ENCODE assay signal across 9 mouse cellular contexts in the genomic region with DNA sequence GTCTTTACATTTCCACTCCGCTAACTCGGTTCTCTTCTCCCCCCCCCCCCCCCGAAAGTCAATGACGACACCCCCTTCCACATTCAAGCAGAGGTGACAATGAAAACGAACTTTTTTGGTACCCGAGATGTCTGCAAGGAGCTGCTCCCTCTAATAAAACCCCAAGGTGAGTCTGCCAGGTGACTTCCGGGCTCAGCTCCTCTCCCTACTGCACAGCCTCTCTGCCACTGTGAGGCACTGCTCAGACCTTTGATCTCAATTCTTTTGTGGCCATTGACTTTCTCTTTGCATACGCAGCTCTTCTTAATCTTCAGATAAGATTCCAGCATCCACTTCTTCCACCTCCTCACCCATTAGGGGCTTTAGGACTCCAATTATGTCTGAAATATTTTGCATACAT. TPM values are rescaled to one million over a fixed set of nuclear protein-coding genes. Genes with fewer than 3 reads are reported as not detected.
DNase-seq lines count a peak whose midpoint lies in the region; ATAC-seq and TF ChIP-seq lines count a peak whose summit lies in the region.
"Had no signal": no experiment of that assay in that cellular context is flagged by ENCODE, and none has a peak within 500 bp of the region (broad histone marks: within the 10 kb centered on the region; RNA-seq: fewer than 3 reads in every experiment).

No protein-coding gene starts in this region.

- H3K36me3 ChIP-seq in liver, adult 2 months (ENCODE audit: control insufficient read depth, insufficient read depth, low read length): peaks cover 13% of the 10 kb centered on the region
- no peaks in the 10 kb centered on the region for H3K36me3 ChIP-seq in forebrain, embryonic 11.5 days (ENCODE audit: control insufficient read depth, insufficient read depth, low read length)
- H3K36me3 ChIP-seq in limb, embryonic 13.5 days: peaks cover 34% of the 10 kb centered on the region
- peaks cover 13% of the 10 kb centered on the region for H3K36me3 ChIP-seq in small intestine, adult 2 months (ENCODE audit: control insufficient read depth, insufficient read depth, low read length)

- no peak overlapping the region; the same call in 1 of the 2 replicates for H3K9ac ChIP-seq in liver, adult 2 months (ENCODE audit: low read depth, low read length)
- no peak overlapping the region for H3K9ac ChIP-seq in forebrain, embryonic 11.5 days (ENCODE audit: low read length)
- H3K9ac ChIP-seq in limb, embryonic 13.5 days: peak overlapping the region; percentile 87

- ATAC-seq in forebrain, embryonic 11.5 days (replicated peaks; ENCODE audit: low FRiP score): no peak
- ATAC-seq in limb, embryonic 13.5 days (ENCODE audit: low FRiP score, low read depth): no peak
- no peak for ATAC-seq in frontal cortex, adult (ENCODE audit: low TSS enrichment)

- TF ChIP-seq CTCF in liver, adult 2 months (IDR thresholded peaks at IDR 0.05; ENCODE audit: low read depth, low read length): no peak
- no peak for TF ChIP-seq CTCF in small intestine, adult 2 months (IDR thresholded peaks at IDR 0.05; ENCODE audit: extremely low read depth, insufficient read length, insufficient replicate concordance, low read depth, low read length)

- no peak for TF ChIP-seq POLR2A in liver, adult 2 months (IDR thresholded peaks at IDR 0.05; ENCODE audit: extremely low read depth, insufficient read depth, low read length)
- TF ChIP-seq POLR2A in small intestine, adult 2 months (IDR thresholded peaks at IDR 0.05; ENCODE audit: low read depth, low read length): peak; percentile 38; the same call in 1 of the 2 replicates

- 33% methylated on average over 8 of the region's 8 CpGs for WGBS in liver, adult 2 months
- WGBS in forebrain, embryonic 11.5 days: 74% methylated on average over 8 of the region's 8 CpGs
- 67% methylated on average over 8 of the region's 8 CpGs for WGBS in limb, embryonic 13.5 days
- 25% methylated on average over 8 of the region's 8 CpGs for WGBS in small intestine, adult 2 months

- no peaks in the 10 kb centered on the region for H3K79me2 ChIP-seq in liver, adult 2 months (ENCODE audit: control insufficient read depth, insufficient read depth, low read length)

- H3K4me3 ChIP-seq in liver, adult 2 months (ENCODE audit: insufficient read depth, low read depth, low read length): 0 out of 2 replicates have a peak overlapping the region, but pooled peaks have one; percentile 10
- H3K4me3 ChIP-seq in forebrain, embryonic 11.5 days (ENCODE audit: low read depth, low read length): peak overlapping the region; percentile 56
- peak overlapping the region; percentile 77 for H3K4me3 ChIP-seq in limb, embryonic 13.5 days
- H3K4me3 ChIP-seq in small intestine, adult 2 months (ENCODE audit: low read depth, low read length): peak overlapping the region; percentile 34; the same call in 1 of the 2 replicates

- H3K4me2 ChIP-seq in forebrain, embryonic 11.5 days (ENCODE audit: low read depth, low read length, severe bottlenecking): peak overlapping the region; percentile 85; the same call in 1 of the 2 replicates
- peak overlapping the region; percentile 87 for H3K4me2 ChIP-seq in limb, embryonic 13.5 days (replicated peaks)

- peak; percentile 45 for DNase-seq in liver, adult 2 months (ENCODE audit: extremely low read depth, low read depth, low spot score)
- no peak for DNase-seq in liver
- no peak for DNase-seq in forebrain, embryonic 11.5 days (ENCODE audit: low spot score)
- DNase-seq in kidney, adult 8-10 months: no peak
- DNase-seq in cerebellum, postnatal 14 days: no peak

- H3K27me3 ChIP-seq in liver, adult 2 months (ENCODE audit: control insufficient read depth, insufficient read depth, low read length): no peaks in the 10 kb centered on the region
- no peaks in the 10 kb centered on the region for H3K27me3 ChIP-seq in forebrain, embryonic 11.5 days (ENCODE audit: control insufficient read depth, insufficient read depth, low read length)
- no peaks in the 10 kb centered on the region for H3K27me3 ChIP-seq in limb, embryonic 13.5 days
- no peaks in the 10 kb centered on the region for H3K27me3 ChIP-seq in small intestine, adult 2 months (ENCODE audit: control insufficient read depth, insufficient read depth, low read length)

- H3K9me3 ChIP-seq in forebrain, embryonic 11.5 days (ENCODE audit: control insufficient read depth, low read length): no peaks in the 10 kb centered on the region
- H3K9me3 ChIP-seq in limb, embryonic 13.5 days: no peaks in the 10 kb centered on the region

- H3K27ac ChIP-seq in liver, adult 2 months (replicated peaks; ENCODE audit: insufficient read depth, low read depth, low read length): no peak overlapping the region
- no peak overlapping the region for H3K27ac ChIP-seq in forebrain, embryonic 11.5 days (ENCODE audit: low read depth, low read length)
- no peak overlapping the region for H3K27ac ChIP-seq in limb, embryonic 13.5 days
- H3K27ac ChIP-seq in small intestine, adult 2 months (ENCODE audit: insufficient read depth, low read depth, low read length): peak overlapping the region; percentile 24

- H3K4me1 ChIP-seq in liver, adult 2 months (ENCODE audit: control insufficient read depth, insufficient read depth, low read length): peaks cover 25% of the 10 kb centered on the region
- no peaks in the 10 kb centered on the region for H3K4me1 ChIP-seq in forebrain, embryonic 11.5 days (replicated peaks; ENCODE audit: control insufficient read depth, insufficient read depth, low read length)
- H3K4me1 ChIP-seq in limb, embryonic 13.5 days: peaks cover 24% of the 10 kb centered on the region
- H3K4me1 ChIP-seq in small intestine, adult 2 months (ENCODE audit: control insufficient read depth, insufficient read depth, insufficient read length, low read length): peaks cover 9% of the 10 kb centered on the region; the same call in 1 of the 2 replicates

RNA-seq across cellular contexts. Expression of gene Cbr1, which starts 3.1 kb away (rescaled TPM):
- total RNA-seq in liver, adult 2 months (2014; rRNA removed): 125 and 126 TPM in 2 replicates
- 194 and 308 TPM in 2 replicates for polyA plus RNA-seq in liver, adult 2 months (2012; rRNA removed)
- polyA plus RNA-seq in forebrain, embryonic 11.5 days (2014; fragmentation: Nextera tagmentation; extraction: Ambion mirVana): 90.6 and 92.5 TPM in 2 replicates
- polyA plus RNA-seq in limb, embryonic 13.5 days (2015; fragmentation: Nextera tagmentation; extraction: Ambion mirVana): 124 TPM in 2 replicates
- 352 and 389 TPM in 2 replicates for polyA plus RNA-seq in small intestine, adult 2 months (2012; rRNA removed)

RNA-seq across cellular contexts. Expression of gene Setd4, which starts 4.9 kb away (rescaled TPM):
- total RNA-seq in liver, adult 2 months (2014; rRNA removed): 9.7 and 10.1 TPM in 2 replicates
- 7.9 and 10.4 TPM in 2 replicates for polyA plus RNA-seq in liver, adult 2 months (2012; rRNA removed)
- polyA plus RNA-seq in forebrain, embryonic 11.5 days (2014; fragmentation: Nextera tagmentation; extraction: Ambion mirVana): 12.0 and 15.9 TPM in 2 replicates
- polyA plus RNA-seq in limb, embryonic 13.5 days (2015; fragmentation: Nextera tagmentation; extraction: Ambion mirVana): 14.2 and 18.6 TPM in 2 replicates
- 2.4 TPM in 2 replicates for polyA plus RNA-seq in small intestine, adult 2 months (2012; rRNA removed)

RNA-seq across cellular contexts. Expression of gene Gm5678, which starts 19.2 kb away (rescaled TPM):
- not detected in 2 replicates for total RNA-seq in liver, adult 2 months (2014; rRNA removed)
- polyA plus RNA-seq in liver, adult 2 months (2012; rRNA removed): not detected in 2 replicates
- not detected in 2 replicates for polyA plus RNA-seq in forebrain, embryonic 11.5 days (2014; fragmentation: Nextera tagmentation; extraction: Ambion mirVana)
- not detected in 2 replicates for polyA plus RNA-seq in limb, embryonic 13.5 days (2015; fragmentation: Nextera tagmentation; extraction: Ambion mirVana)
- not detected in 2 replicates for polyA plus RNA-seq in small intestine, adult 2 months (2012; rRNA removed)
- polyA plus RNA-seq: embryonic facial prominence, embryonic 11.5 days had no signal

Comparison
In these comparisons a context has a peak if more than half of its experiments do, and no peak if none do; other contexts are left out.
1. H3K4me3 ChIP-seq: peak in every context shown above with its lines; median percentile 77 in limb, embryonic 13.5 days; 56 in forebrain, embryonic 11.5 days; 34 in small intestine, adult 2 months; 10 in liver, adult 2 months.